Mouse (Mus musculus) urinary bladder, postnatal 4 days (tissue): ENCODE measurements around the gene Pmepa1.
A peak's percentile ranks its signal among the peaks of the same experiment; 100 is the strongest.

Experiments
- DNase-seq, 2 experiments: peaks; one replicate each; pipeline ENCODE4 v3.0.0; 2021 to 2022; ENCODE audit warnings: low spot score in 2 of 2

The Pmepa1 gene

GRCm38 (mm10) chr2:173253761-173254662 lies 22.3 kb downstream of the Pmepa1 start:
- no peak for DNase-seq

- DNase-seq = no peak
Measured at GRCm38 (mm10) chr2:173251675-173252074, 24.7 kb downstream of the Pmepa1 start.

- no peak for DNase-seq
Measured at GRCm38 (mm10) chr2:173251133-173251532, 25.2 kb downstream of the Pmepa1 start.

- no peak for DNase-seq
Measured at GRCm38 (mm10) chr2:173250411-173250810, 25.9 kb downstream of the Pmepa1 start.

GRCm38 (mm10) chr2:173249965-173250364 lies 26.4 kb downstream of the Pmepa1 start:
- DNase-seq = no peak

- DNase-seq = no peak
Measured at GRCm38 (mm10) chr2:173249386-173249785, 26.9 kb downstream of the Pmepa1 start.

- DNase-seq = no peak
Measured at GRCm38 (mm10) chr2:173248822-173249221, 27.5 kb downstream of the Pmepa1 start.

- DNase-seq = no peak
Measured at GRCm38 (mm10) chr2:173247911-173248310, 28.4 kb downstream of the Pmepa1 start.

- no peak for DNase-seq
Measured at GRCm38 (mm10) chr2:173247197-173247596, 29.1 kb downstream of the Pmepa1 start.

GRCm38 (mm10) chr2:173246688-173247087 lies 29.6 kb downstream of the Pmepa1 start:
- no peak for DNase-seq

- no peak for DNase-seq
Measured at GRCm38 (mm10) chr2:173245258-173245657, 31.1 kb downstream of the Pmepa1 start.

- no peak for DNase-seq
Measured at GRCm38 (mm10) chr2:173244108-173244507, 32.2 kb downstream of the Pmepa1 start.

- DNase-seq = no peak
Measured at GRCm38 (mm10) chr2:173243616-173244015, 32.7 kb downstream of the Pmepa1 start.

GRCm38 (mm10) chr2:173242874-173243273 lies 33.5 kb downstream of the Pmepa1 start:
- DNase-seq = no peak

- no peak for DNase-seq
Measured at GRCm38 (mm10) chr2:173240738-173241137, 35.6 kb downstream of the Pmepa1 start.

- no peak for DNase-seq
Measured at GRCm38 (mm10) chr2:173238522-173238921, 37.8 kb downstream of the Pmepa1 start.

- DNase-seq = peak in 1 of 2 experiments; percentile 51
Measured at GRCm38 (mm10) chr2:173235435-173236332, 40.6 kb downstream of the Pmepa1 start.

- no peak for DNase-seq
Measured at GRCm38 (mm10) chr2:173232766-173233099, 43.6 kb downstream of the Pmepa1 start.

- no peak for DNase-seq
Measured at GRCm38 (mm10) chr2:173232065-173232765, 44.1 kb downstream of the Pmepa1 start.

GRCm38 (mm10) chr2:173229578-173230224 lies 46.6 kb downstream of the Pmepa1 start:
- peak; percentile 82 to 93 for DNase-seq

- no peak for DNase-seq
Measured at GRCm38 (mm10) chr2:173228567-173228966, 47.8 kb downstream of the Pmepa1 start.
